Mouse (Mus musculus) left cerebral cortex, adult 9 months (tissue): ENCODE data around the gene Cdk17.

Source experiments
- DNase-seq, 2 experiments: peaks; one replicate each; pipeline ENCODE4 v3.0.0; 2022; ENCODE audit warnings: low spot score in 2 of 2

Cdk17 gene

DNA sequence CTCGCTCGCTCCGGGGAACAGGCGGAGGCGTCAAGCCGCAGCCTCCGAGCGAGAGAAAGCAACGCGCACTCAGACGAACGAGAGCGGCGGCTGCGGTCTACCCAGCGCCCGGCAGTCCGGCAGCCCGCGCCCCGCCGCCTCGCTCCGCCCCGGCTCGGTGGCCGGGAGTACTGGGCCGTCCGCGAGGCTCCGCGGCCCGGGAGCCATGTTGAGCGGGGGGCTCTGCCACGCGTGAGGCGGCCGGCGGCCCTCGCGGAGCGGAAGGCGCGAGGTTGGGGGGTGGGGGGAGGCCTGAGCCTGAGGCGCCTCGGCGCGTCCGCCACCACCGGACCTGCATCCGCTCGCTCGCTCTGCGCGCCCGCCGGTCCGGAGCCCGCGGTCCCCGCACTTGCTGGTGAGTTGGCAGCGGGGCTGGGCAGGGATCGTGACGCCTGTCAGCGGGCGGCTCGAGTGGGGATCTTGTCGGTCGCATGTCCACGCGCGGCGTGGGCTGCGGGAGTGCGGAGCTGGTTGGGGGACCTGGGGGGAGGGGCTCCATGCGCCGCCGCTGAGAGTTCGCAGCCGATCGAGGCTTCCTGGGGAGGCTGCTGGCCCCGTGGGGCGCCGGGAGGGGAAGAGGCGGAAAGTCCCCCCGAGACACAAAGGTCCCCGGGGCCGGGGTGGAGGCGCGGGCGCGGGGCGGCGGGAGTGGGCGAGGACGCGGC lies at the start of gene Cdk17:
Gene Cdk17, plus strand, starts transcription at position 69 of the 704 bp plus-strand sequence.
- DNase-seq: peak in 1 of 2 experiments; percentile 58

- no peak for DNase-seq
These were observed 49.3 kb upstream of the Cdk17 start for GRCm38 (mm10) chr10:93111412-93111811.

GRCm38 (mm10) chr10:93112021-93112420 lies 48.7 kb upstream of the Cdk17 start:
- no peak for DNase-seq

DNA sequence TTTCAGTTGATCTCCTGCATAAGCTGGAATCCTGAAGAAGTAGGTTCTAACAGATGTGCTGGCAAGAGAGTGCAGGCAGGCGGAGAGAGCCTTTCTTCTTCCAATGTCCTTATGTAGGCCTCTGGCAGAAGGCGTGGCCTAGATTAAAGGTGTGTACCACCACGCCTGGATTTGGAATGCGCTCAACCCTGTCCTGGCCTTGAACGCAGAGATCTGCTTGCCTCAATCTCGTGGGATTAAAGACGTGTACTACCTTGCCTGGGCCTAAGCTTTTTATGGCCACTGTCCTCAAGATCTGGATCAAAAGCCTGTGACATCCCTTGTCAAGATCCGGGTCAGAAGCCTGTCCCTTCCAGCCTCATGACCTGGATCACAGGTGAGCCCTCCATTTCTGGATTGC lies 46.7 kb upstream of the Cdk17 start:
- no peak for DNase-seq

DNA sequence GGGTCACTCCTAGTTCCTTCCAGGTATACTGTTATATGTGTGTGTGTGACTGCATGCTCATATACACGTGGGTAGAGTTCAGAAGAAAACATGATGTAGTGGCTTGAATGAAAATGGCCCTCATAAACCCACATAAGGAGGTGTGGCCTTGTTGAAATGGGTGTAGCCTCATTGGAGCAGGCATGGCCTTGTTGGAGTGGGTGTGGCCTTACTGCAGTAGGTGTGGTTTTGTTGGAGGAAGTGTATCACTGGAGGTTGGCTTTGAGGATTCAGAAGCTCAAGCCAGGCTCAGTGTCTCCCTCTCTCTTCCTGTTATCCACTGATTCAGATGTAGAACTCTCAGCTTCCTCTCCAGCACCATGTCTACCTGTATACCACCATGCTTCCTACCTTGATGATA lies 45.9 kb upstream of the Cdk17 start:
- DNase-seq: no peak

GRCm38 (mm10) chr10:93115743-93116142 lies 44.9 kb upstream of the Cdk17 start:
- no peak for DNase-seq

DNA sequence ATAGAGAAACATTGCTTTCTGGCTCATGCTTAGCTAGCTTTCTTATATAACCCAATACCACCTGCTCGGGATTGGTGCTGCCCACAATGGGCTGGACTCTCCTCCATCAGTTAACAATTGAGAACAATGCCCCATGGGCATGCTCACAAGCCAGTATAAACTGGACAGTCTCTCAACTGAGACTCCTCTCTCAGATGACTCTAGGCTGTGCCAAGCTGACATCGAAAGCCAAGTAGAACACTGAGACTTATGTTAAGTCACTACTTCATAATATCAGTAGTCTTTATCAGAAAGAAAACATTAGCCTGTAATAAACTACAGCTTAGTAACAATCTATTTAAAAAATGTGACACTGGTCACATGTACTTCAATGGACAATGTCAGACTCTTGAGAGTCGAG lies 44.0 kb upstream of the Cdk17 start:
- DNase-seq: no peak

DNA sequence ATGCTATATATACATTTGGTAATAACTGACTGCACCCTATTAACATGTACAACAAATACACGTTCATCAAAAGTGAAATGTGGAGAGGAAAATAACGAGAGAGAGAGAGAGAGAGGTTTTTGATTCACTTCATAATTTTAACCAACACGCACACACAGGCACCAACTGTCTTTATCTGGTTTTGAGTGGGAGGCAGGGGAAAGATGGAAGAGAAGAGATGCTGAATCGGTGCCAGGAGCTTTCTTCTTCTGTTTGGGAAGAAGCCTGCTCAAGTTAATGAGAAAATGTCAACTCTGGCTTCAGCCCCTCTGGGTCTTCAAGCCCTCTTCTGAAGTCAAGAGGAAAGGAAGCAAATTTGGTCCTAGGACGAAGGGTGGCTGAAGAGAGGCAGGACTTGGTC lies 40.9 kb upstream of the Cdk17 start:
- DNase-seq: peak in 1 of 2 experiments; percentile 70

GRCm38 (mm10) chr10:93121262-93121860 lies 39.3 kb upstream of the Cdk17 start:
- DNase-seq: no peak

GRCm38 (mm10) chr10:93122399-93123184 lies 38.1 kb upstream of the Cdk17 start:
- DNase-seq: no peak

- DNase-seq: no peak
These were observed 37.4 kb upstream of the Cdk17 start for GRCm38 (mm10) chr10:93123310-93123709.

- peak in 1 of 2 experiments; percentile 34 for DNase-seq
These were observed 36.6 kb upstream of the Cdk17 start for GRCm38 (mm10) chr10:93123957-93124613.

GRCm38 (mm10) chr10:93126025-93126424 lies 34.6 kb upstream of the Cdk17 start:
- no peak for DNase-seq

GRCm38 (mm10) chr10:93128566-93128965 lies 32.1 kb upstream of the Cdk17 start:
- DNase-seq: no peak

- no peak for DNase-seq
These were observed 31.3 kb upstream of the Cdk17 start for GRCm38 (mm10) chr10:93129345-93129744.

DNA sequence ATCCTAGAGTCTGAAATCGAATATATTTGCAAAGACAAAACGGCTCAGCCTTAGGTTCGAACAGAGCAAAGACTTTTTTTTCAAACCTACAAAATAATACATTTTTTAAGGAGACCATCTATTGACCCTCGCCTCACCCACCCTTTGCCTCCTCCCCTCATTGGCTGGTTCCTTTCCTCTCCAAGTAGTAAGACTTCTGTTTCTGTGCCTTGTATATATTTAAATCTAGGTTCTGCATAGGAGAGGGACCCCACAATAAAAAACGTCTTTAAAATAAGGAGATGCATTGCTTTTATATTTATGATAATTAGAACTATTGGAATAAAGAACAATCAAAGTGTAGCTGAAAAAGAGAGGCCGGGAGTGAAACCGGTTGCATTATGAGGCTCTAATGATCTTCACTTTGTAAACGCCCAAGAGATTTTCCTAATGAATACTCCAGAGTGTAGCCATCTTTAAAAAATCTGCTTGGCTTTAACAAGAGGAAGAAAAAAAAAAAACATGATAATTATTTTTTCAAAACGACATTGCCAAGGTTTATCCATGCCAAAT lies 30.7 kb upstream of the Cdk17 start:
- DNase-seq: no peak

- no peak for DNase-seq
These were observed 30.2 kb upstream of the Cdk17 start for GRCm38 (mm10) chr10:93130456-93130940.

- DNase-seq: no peak
These were observed 28.7 kb upstream of the Cdk17 start for GRCm38 (mm10) chr10:93131865-93132566.

GRCm38 (mm10) chr10:93138730-93139129 lies 21.9 kb upstream of the Cdk17 start:
- no peak for DNase-seq

DNA sequence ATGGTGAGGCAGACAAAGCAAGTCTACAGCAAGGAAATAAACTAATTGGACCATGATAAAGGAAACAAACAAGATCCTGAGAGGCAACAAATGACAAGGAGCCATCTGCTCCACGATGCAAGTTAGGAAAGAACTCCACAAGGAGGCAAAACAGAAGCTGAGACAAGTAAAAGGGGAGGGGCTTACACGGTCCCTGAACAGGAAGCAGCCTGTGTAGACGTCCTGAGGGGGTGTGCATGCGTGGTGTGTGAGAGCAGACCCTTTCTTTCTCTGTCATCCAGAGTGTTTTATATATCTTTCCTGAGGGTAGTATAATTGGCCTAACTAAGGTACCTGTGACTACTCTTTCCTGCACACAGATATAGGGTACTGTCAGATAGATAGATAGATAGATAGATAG lies 19.9 kb upstream of the Cdk17 start:
- DNase-seq: no peak
